Mouse (Mus musculus): Measurements from ENCODE around the gene Acy3. TPM values are rescaled to one million over a fixed set of nuclear protein-coding genes. Genes with fewer than 3 reads are reported as not detected.
"Not testable (repeated sequence)": the region's sequence is repeated elsewhere in the genome, so short reads cannot be mapped to it uniquely, and the experiment has no call there.

Gene Acy3
- polyA plus RNA-seq, 1 experiment from 2014 or later = 1.5 TPM

- ATAC-seq = no peak
- no peaks in the 10 kb centered on the region for H3K27me3 ChIP-seq (replicated peaks; ENCODE audit: control insufficient read depth, insufficient read depth, low read length)
- H3K9ac ChIP-seq (replicated peaks; ENCODE audit: low read depth, low read length) = no peak overlapping the region
- no peak overlapping the region for H3K4me2 ChIP-seq (ENCODE audit: low read length)
- 33% methylated on average over 1 of the region's 1 CpGs for WGBS
- H3K9me3 ChIP-seq (ENCODE audit: control insufficient read depth, low read length) = no peaks in the 10 kb centered on the region
- H3K4me3 ChIP-seq (replicated peaks; ENCODE audit: low read length) = no peak overlapping the region
- H3K36me3 ChIP-seq (ENCODE audit: control insufficient read depth, insufficient read depth) = no peaks in the 10 kb centered on the region
- H3K4me1 ChIP-seq (replicated peaks; ENCODE audit: control insufficient read depth, insufficient read depth, low read length) = no peaks in the 10 kb centered on the region
- H3K27ac ChIP-seq (ENCODE audit: low read length) = no peak overlapping the region
Measured at GRCm38 (mm10) chr19:3952099-3952498, 34.3 kb upstream of the Acy3 start.

GRCm38 (mm10) chr19:3955033-3955432 lies 31.3 kb upstream of the Acy3 start:
- H3K4me3 ChIP-seq (replicated peaks; ENCODE audit: low read length) = no peak overlapping the region
- no peaks in the 10 kb centered on the region for H3K4me1 ChIP-seq (replicated peaks; ENCODE audit: control insufficient read depth, insufficient read depth, low read length)
- H3K27ac ChIP-seq (ENCODE audit: low read length) = no peak overlapping the region
- H3K9me3 ChIP-seq (ENCODE audit: control insufficient read depth, low read length) = no peaks in the 10 kb centered on the region
- no peaks in the 10 kb centered on the region for H3K36me3 ChIP-seq (ENCODE audit: control insufficient read depth, insufficient read depth)
- ATAC-seq = no peak
- 76% methylated on average over 3 of the region's 3 CpGs for WGBS
- no peak overlapping the region for H3K9ac ChIP-seq (replicated peaks; ENCODE audit: low read depth, low read length)
- H3K4me2 ChIP-seq (ENCODE audit: low read length) = no peak overlapping the region
- H3K27me3 ChIP-seq (replicated peaks; ENCODE audit: control insufficient read depth, insufficient read depth, low read length) = no peaks in the 10 kb centered on the region

- H3K4me3 ChIP-seq (replicated peaks; ENCODE audit: low read length) = no peak overlapping the region
- no peaks in the 10 kb centered on the region for H3K4me1 ChIP-seq (replicated peaks; ENCODE audit: control insufficient read depth, insufficient read depth, low read length)
- H3K9ac ChIP-seq (replicated peaks; ENCODE audit: low read depth, low read length) = no peak overlapping the region
- 63% methylated on average over 4 of the region's 4 CpGs for WGBS
- H3K27me3 ChIP-seq (replicated peaks; ENCODE audit: control insufficient read depth, insufficient read depth, low read length) = no peaks in the 10 kb centered on the region
- H3K27ac ChIP-seq (ENCODE audit: low read length) = no peak overlapping the region
- no peaks in the 10 kb centered on the region for H3K9me3 ChIP-seq (ENCODE audit: control insufficient read depth, low read length)
- ATAC-seq = no peak
- H3K36me3 ChIP-seq (ENCODE audit: control insufficient read depth, insufficient read depth) = no peaks in the 10 kb centered on the region
- H3K4me2 ChIP-seq (ENCODE audit: low read length) = no peak overlapping the region
Measured at GRCm38 (mm10) chr19:3955804-3956203, 30.6 kb upstream of the Acy3 start.

GRCm38 (mm10) chr19:3957296-3958036 lies 28.9 kb upstream of the Acy3 start:
- not testable (repeated sequence) for H3K9me3 ChIP-seq (ENCODE audit: control insufficient read depth, low read length); H3K4me1 ChIP-seq (replicated peaks; ENCODE audit: control insufficient read depth, insufficient read depth, low read length); H3K27ac ChIP-seq (ENCODE audit: low read length); H3K9ac ChIP-seq (replicated peaks; ENCODE audit: low read depth, low read length); H3K4me3 ChIP-seq (replicated peaks; ENCODE audit: low read length); H3K27me3 ChIP-seq (replicated peaks; ENCODE audit: control insufficient read depth, insufficient read depth, low read length); ATAC-seq; H3K36me3 ChIP-seq (ENCODE audit: control insufficient read depth, insufficient read depth); H3K4me2 ChIP-seq (ENCODE audit: low read length)
- 89% methylated on average over 4 of the region's 5 CpGs for WGBS

- Histone ChIP-seq H3K36me3 (ENCODE audit: control insufficient read depth, insufficient read depth) (no peaks in the 10 kb centered on the region), H3K4me2 (ENCODE audit: low read length) (no peak within 1 kb of the TSS), H3K9me3 (ENCODE audit: control insufficient read depth, low read length) (no peaks in the 10 kb centered on the region), H3K27me3 (replicated peaks; ENCODE audit: control insufficient read depth, insufficient read depth, low read length) (no peaks in the 10 kb centered on the region), H3K27ac (ENCODE audit: low read length) (no peak within 1 kb of the TSS), H3K9ac (replicated peaks; ENCODE audit: low read depth, low read length) (no peak within 1 kb of the TSS), H3K4me1 (replicated peaks; ENCODE audit: control insufficient read depth, insufficient read depth, low read length) (no peaks in the 10 kb centered on the region), H3K4me3 (replicated peaks; ENCODE audit: low read length) (no peak within 1 kb of the TSS)
- no peak for ATAC-seq
- WGBS = 61% methylated on average over 4 of the region's 4 CpGs
Measured at GRCm38 (mm10) chr19:3958470-3958869, 27.9 kb upstream of the Acy3 start, which contains the start of gene Aldh3b3. Gene Aldh3b3, plus strand, starts transcription at chr19:3958645.

- H3K27me3 ChIP-seq (replicated peaks; ENCODE audit: control insufficient read depth, insufficient read depth, low read length) = no peaks in the 10 kb centered on the region
- H3K36me3 ChIP-seq (ENCODE audit: control insufficient read depth, insufficient read depth) = no peaks in the 10 kb centered on the region
- H3K27ac ChIP-seq (ENCODE audit: low read length) = no peak overlapping the region
- no peak overlapping the region for H3K4me2 ChIP-seq (ENCODE audit: low read length)
- no peaks in the 10 kb centered on the region for H3K9me3 ChIP-seq (ENCODE audit: control insufficient read depth, low read length)
- no peak overlapping the region for H3K9ac ChIP-seq (replicated peaks; ENCODE audit: low read depth, low read length)
- no peak for ATAC-seq
- H3K4me3 ChIP-seq (replicated peaks; ENCODE audit: low read length) = no peak overlapping the region
- no peaks in the 10 kb centered on the region for H3K4me1 ChIP-seq (replicated peaks; ENCODE audit: control insufficient read depth, insufficient read depth, low read length)
Measured at GRCm38 (mm10) chr19:3959030-3959429, 27.3 kb upstream of the Acy3 start.

GRCm38 (mm10) chr19:3960211-3960610 lies 26.2 kb upstream of the Acy3 start:
- Histone ChIP-seq H3K27ac (ENCODE audit: low read length) (no peak overlapping the region), H3K4me1 (replicated peaks; ENCODE audit: control insufficient read depth, insufficient read depth, low read length) (no peaks in the 10 kb centered on the region), H3K36me3 (ENCODE audit: control insufficient read depth, insufficient read depth) (no peaks in the 10 kb centered on the region), H3K4me2 (ENCODE audit: low read length) (no peak overlapping the region), H3K4me3 (replicated peaks; ENCODE audit: low read length) (no peak overlapping the region), H3K9me3 (ENCODE audit: control insufficient read depth, low read length) (no peaks in the 10 kb centered on the region), H3K27me3 (replicated peaks; ENCODE audit: control insufficient read depth, insufficient read depth, low read length) (no peaks in the 10 kb centered on the region), H3K9ac (replicated peaks; ENCODE audit: low read depth, low read length) (no peak overlapping the region)
- WGBS = 93% methylated on average over 5 of the region's 5 CpGs
- no peak for ATAC-seq

GRCm38 (mm10) chr19:3961805-3962204 lies 24.6 kb upstream of the Acy3 start:
- H3K4me1 ChIP-seq (replicated peaks; ENCODE audit: control insufficient read depth, insufficient read depth, low read length); H3K27me3 ChIP-seq (replicated peaks; ENCODE audit: control insufficient read depth, insufficient read depth, low read length); H3K36me3 ChIP-seq (ENCODE audit: control insufficient read depth, insufficient read depth); H3K9ac ChIP-seq (replicated peaks; ENCODE audit: low read depth, low read length); H3K9me3 ChIP-seq (ENCODE audit: control insufficient read depth, low read length); H3K4me2 ChIP-seq (ENCODE audit: low read length); H3K27ac ChIP-seq (ENCODE audit: low read length); H3K4me3 ChIP-seq (replicated peaks; ENCODE audit: low read length): not testable (repeated sequence)
- WGBS = 51% methylated on average over 6 of the region's 6 CpGs
- peak; percentile 77 for ATAC-seq

GRCm38 (mm10) chr19:3962469-3962868 lies 23.9 kb upstream of the Acy3 start:
- Histone ChIP-seq H3K9ac (replicated peaks; ENCODE audit: low read depth, low read length) (no peak overlapping the region), H3K4me1 (replicated peaks; ENCODE audit: control insufficient read depth, insufficient read depth, low read length) (no peaks in the 10 kb centered on the region), H3K4me2 (ENCODE audit: low read length) (no peak overlapping the region), H3K27ac (ENCODE audit: low read length) (no peak overlapping the region), H3K9me3 (ENCODE audit: control insufficient read depth, low read length) (no peaks in the 10 kb centered on the region), H3K4me3 (replicated peaks; ENCODE audit: low read length) (no peak overlapping the region), H3K27me3 (replicated peaks; ENCODE audit: control insufficient read depth, insufficient read depth, low read length) (no peaks in the 10 kb centered on the region), H3K36me3 (ENCODE audit: control insufficient read depth, insufficient read depth) (no peaks in the 10 kb centered on the region)
- 13% methylated on average over 2 of the region's 2 CpGs for WGBS
- ATAC-seq = no peak

- Histone ChIP-seq H3K36me3 (ENCODE audit: control insufficient read depth, insufficient read depth) (no peaks in the 10 kb centered on the region), H3K27me3 (replicated peaks; ENCODE audit: control insufficient read depth, insufficient read depth, low read length) (no peaks in the 10 kb centered on the region), H3K9ac (replicated peaks; ENCODE audit: low read depth, low read length) (no peak overlapping the region), H3K9me3 (ENCODE audit: control insufficient read depth, low read length) (no peaks in the 10 kb centered on the region), H3K4me1 (replicated peaks; ENCODE audit: control insufficient read depth, insufficient read depth, low read length) (no peaks in the 10 kb centered on the region), H3K4me3 (replicated peaks; ENCODE audit: low read length) (no peak overlapping the region), H3K4me2 (ENCODE audit: low read length) (no peak overlapping the region), H3K27ac (ENCODE audit: low read length) (no peak overlapping the region)
- no peak for ATAC-seq
- 76% methylated on average over 4 of the region's 4 CpGs for WGBS
Measured at GRCm38 (mm10) chr19:3964030-3964429, 22.3 kb upstream of the Acy3 start.
